Mouse (Mus musculus) common myeloid progenitor, adult 5-6 weeks (primary cell): ENCODE data around the gene Mrm3. TPM values are rescaled to one million over a fixed set of nuclear protein-coding genes. Genes with fewer than 3 reads are reported as not detected.

ENCODE experiments used
- ATAC-seq: replicated peaks from 2 replicates; pipeline ENCODE4 v1.8.0; 2016; ENCODE audit warnings: low read depth, mild to moderate bottlenecking, moderate TSS enrichment, inconsistent platforms; ENCODE audit not compliant: poor library complexity, severe bottlenecking
- total RNA-seq: library from RNA; stranded (forward); fragments of 200-1000, 187-1606 nt; gene quantifications from 2 replicates; pipeline ENCODE4 v1.2.3, GENCODE M21; 2017

The Mrm3 gene
- total RNA-seq, 1 experiment from 2014 or later = 33.2 TPM

DNA sequence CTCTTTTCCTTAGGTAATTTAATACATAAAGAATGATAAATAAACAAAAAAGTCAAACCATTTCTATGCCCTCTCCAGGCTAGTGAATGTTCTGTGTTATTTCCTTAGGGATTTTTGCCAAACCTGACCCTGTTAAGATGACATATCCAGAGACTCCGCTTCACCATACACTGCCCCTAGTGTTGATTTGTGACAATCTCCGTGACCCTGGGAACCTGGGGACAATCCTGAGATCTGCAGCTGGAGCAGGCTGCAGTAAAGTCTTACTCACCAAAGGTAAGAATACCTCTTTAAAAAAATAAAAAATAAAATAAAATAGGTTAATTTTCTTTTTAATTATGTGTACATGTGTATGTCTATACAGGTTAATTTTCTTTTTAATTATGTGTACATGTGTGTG is 3.7 kb downstream of the Mrm3 start:
- ATAC-seq = no peak

DNA sequence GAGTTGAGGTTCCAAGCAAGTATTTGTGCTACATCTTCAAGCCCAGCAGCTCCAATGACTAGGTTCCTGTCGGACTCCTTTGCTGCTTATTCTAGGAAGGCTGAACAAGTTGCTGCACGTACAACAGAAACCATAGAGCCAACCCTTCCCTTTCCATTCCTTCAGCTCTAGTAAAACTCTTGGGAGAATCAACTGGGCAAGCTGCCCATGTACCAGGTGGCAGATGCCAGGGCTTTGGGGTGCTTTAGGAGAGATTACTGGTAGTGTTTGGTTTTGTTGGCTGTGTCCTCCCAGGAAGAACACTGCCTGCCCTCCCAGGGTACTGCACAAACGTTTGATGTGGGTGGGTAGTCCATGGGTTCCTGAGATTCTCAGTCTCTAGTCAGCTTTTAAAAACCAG is 8.5 kb downstream of the Mrm3 start:
- no peak for ATAC-seq

DNA sequence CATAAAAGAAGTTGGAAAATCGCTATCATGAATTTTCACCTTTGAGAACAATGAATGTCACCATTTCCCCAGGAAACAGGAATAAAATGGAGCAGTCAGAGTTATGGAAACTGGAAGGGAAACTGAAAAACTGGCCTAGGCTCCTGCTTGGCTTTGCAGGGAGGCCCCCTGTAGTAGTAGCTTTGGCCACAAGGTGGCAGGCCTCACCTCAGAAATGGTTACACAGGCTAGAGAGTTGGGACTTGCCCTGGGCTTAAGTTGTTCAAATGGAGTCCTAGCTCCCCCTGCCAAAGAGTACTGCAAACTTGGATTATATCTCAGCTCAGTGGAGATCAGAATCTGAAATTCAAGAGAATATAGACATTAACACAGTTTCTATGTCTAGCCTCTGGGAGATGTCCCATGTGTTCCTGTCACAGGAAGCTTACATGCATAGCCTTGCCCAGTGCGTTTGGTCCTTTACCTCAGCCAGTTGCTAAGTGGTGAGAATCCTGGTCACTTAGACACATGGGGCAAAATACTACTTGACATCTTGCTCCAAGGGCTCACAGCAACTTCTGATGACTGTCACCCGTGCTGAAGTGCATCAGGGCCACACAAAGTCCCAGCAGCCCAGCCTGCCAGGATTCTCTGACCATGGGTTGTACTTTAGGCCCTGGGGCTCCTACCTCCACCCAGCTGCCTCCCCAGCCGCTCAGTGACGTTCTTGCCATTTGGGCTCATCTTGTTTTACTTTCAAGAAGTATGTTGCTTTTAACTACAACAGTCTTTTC is 9.8 kb downstream of the Mrm3 start:
- peak; percentile 90 for ATAC-seq

DNA sequence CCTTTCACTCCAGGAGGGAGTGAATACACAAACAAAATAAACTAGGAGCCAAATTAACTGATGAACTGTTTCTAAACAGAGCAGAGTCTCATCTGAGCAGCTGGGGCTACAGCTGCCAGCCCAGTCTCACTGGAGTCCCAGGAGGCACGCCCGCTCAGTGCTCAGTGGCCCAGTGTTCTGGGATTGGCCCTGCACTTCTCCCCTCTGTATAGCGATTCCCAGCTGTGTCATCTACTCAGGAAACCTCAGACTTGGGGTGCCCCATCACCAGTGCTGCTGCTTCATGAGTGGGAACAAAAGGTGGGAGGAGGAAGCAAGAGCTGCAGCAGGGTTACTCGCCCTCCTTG is 10.4 kb downstream of the Mrm3 start:
- no peak for ATAC-seq

DNA sequence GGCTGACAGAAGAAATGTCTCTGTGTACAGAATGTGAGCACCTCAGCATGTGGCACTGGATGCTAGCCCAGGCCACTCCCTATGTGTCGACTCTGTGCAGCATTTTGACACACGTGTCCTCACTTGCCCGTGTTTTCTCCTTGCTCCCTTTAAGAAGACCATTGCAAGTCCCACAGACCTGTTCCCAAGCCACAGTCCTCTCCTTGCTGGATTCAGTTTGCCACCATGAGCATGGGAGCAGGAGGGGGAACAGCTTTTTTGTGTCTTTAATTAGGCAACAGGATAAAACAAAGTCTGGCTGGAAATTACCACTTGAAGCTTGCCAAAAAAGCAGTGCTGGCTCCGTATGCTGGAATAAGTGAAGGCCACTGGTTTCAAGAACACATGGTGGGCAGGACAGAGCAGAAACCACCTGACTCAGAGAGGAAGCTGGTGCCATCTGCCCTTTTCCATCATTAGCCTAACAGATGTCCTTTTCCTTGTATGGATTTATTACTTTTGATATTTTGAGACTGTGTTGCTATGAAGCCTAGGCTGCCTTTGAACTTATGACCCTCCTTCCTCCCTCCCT is 12.0 kb downstream of the Mrm3 start:
- no peak for ATAC-seq

DNA sequence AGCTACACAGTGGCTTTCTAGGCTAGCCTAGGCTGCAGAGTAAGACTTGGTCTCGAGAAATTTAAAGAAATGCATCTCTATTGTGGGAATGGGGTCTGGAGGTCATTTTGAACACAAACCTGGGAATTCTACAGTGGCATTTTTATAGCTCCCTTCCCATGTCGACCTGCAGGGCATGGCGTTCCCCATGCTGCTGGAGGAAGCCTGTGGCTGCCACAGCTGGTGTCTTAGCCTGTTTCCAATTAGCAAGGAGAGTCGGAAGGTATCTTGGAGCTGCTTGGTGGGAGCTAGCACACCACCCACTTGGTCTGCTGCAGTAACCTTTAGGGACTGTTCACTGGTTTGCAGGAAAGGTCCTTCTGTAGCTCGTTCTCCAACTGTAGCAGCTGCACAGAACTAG is 12.6 kb downstream of the Mrm3 start:
- no peak for ATAC-seq

DNA sequence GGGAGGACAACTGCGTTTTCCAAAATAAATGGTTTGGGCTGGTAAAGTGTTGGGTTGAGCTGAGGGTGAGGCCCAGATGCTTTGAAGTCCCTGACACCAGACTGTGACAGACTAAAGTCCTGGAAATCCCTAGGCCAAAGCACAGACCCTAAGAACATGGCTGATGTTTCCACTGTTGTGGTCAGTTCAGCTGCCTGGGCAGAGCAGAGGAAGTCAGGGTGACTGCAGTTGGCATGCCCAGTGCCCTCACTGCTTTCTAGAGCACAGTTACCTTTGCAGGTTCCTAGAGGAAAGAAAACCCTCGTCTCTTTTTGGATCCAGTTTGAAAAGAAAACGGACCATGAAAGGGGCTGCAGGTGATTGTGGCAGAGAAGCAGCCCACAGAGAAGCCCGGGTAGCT is 13.9 kb downstream of the Mrm3 start:
- ATAC-seq = no peak

DNA sequence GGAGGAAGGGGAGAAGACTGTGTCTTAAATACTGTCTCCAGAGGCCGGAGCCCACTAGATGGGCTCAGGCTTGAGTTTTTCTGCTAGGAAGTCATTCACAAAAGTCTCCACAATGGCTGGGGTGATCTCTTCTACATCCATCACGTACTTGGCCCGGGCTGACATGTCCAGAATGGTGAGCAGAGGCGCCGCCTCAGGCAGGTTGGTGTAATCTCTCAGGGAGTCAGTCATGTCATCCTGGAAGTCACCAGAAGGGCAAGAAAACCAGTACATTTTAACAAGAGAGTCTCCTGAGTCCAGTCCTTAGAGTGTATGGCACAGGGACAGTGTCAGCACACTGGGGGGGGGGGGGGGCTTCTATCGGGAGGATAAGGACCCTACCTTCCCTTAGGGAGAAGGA is 15.0 kb downstream of the Mrm3 start:
- no peak for ATAC-seq

DNA sequence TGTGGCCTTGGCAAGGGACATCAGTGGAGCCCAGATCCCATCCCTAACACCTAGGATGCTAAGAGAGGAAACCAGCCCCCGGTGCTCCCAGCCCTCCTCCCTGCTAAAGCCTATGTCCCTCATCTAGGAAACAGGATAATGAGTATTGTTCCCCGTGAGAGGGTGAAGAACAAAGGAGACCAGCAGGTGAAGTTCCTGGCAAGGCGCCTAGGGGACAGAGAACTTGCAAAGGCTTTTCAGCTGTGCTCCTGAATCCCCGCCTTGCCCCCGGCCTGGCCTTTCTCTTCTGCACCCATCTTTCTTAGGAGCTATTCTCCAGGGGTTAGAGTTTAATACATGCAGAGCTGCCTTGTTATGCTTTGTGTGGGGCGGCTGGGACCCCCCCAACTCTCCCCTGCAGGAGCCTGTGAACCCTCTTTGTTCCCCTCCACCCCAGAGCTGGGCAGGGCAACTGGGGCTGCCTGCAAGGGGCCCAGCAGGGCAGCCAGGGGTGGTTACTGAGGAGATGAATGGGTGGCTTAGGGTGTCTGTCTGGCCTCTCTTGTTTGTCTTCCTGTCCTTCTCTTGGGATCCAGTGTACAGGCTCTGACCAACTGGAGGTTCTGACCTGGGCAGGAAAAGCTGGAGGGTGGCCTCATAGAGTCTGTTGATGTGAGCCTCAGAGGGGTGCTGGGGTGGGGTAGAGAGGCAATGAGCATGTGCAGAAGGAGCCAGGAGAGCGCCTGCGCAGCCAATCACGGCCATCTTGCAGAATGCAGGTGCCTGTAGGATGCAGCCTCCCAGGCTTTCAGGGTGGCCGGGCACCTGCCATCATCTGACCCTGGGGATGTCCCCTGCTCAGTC is 16.9 kb downstream of the Mrm3 start:
- ATAC-seq = no peak

DNA sequence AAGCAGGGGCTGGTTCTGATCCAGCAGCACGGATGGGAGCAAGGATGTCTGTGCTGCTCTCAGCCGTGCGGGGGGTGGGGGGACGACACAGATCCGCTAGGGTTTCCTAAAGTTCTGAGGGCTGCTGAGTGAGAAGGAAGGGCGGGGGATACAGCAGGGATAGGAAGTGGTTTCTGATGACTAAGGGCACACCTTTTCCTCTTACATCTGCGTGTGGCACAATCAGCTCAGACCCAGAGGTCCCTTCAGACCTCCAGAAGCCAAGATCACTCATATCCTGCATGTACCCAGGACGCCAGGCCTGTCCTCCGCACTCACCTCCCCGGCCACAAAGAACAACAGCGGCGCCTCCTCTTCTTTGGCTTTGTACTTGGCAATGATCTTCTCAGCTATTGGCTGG is 17.7 kb downstream of the Mrm3 start:
- ATAC-seq = peak; percentile 79

DNA sequence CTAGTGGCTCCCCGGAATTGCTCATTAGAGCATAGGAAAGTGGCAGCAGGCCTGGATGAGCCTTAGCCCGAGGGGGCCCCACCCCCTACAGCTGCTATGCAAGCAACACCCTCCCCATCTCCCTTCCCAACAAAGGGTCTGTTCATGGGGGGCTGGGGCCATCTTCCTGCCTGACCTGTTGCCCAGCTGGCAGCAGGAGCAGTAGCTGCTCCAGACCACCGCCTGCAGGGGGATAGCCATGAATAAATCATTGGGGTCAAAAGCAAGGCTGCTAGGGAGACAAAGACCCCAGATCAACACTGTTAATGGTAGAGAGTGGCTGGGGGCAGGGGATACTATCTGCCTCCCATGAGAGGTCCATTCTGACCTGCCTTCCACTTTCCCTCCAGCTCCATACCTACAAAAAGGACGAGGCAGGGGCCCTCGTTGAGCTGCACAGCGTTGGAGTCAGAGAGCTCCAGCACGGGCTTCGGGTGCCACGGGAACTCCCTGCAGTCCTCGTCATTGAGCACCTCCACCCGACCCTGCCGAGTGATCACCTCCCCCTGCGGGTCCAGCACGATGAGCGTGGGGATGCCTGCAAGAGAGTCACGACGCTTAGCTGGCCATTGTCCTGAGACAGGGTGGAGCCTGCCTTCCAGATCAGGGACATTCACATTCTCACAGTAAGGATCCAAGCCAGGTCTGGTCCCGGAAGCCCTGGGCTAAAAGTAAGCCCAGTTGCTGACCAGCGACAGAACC is 19.3 kb downstream of the Mrm3 start:
- ATAC-seq = no peak

DNA sequence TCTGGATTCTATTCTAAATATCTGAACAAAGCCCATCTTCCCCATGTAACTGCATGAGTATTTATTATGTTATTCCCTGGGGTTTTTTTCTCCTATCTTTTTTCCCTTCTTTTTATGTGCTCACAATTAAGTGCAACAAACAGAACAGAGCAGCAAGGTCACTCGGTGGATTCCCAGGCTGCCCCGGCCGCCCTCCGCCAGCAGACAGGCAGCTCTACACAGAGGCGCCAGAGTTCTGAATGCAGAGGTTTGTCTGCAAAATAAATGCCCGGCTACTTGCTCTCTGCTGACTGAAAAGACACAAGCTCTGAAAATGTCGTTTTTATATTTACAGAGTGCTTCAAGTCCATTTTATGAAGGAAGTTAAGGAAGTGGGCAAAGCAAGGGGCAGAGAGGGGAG is 24.0 kb downstream of the Mrm3 start:
- ATAC-seq = no peak

DNA sequence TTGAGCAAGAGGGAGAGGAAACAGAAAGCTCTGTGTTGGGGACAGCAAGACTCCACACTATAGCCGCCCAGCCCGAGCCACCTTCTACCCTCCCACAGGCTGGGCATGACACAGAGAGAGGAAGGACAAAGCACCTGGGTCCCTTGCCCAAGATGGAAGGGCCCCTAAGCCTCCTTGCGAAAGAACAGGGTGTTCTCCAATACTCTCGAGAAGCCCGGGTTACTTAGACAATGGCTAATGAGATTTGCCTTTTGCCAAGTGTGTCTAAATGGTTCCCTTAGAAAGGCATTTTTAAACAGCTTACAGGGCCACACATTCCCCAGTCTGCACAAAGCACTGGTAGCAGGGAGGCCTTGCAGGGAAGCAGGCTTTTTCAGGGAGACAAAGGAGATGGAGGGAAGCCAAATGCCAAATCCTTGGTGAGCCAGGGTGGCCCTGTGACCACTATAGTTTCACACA is 24.5 kb downstream of the Mrm3 start:
- no peak for ATAC-seq

DNA sequence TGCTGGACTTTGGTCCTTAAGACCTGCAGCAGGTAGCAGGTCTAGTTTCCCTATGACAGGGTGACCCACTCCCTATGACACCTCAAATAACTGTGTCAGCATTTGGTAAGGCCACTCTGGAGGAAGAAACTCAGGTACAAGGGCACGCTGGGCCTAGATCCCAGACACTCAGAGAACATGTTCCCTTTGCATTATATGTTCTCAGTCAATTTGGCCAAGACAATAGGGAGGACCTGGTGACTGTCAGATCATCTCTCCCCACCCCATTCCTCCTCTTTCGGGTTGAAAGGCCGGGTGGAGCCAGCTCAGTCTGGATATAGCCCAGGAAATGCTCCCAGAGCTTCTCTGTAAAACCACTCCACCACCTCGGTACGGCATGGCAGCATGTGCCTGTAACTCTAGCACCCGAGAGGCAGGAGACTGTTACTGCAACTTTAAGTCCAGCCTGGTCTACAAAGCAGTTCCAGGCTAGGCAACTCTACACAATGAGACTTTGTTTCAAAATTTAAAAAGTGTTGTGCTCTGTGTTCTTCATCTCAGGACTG is 25.1 kb downstream of the Mrm3 start:
- no peak for ATAC-seq

DNA sequence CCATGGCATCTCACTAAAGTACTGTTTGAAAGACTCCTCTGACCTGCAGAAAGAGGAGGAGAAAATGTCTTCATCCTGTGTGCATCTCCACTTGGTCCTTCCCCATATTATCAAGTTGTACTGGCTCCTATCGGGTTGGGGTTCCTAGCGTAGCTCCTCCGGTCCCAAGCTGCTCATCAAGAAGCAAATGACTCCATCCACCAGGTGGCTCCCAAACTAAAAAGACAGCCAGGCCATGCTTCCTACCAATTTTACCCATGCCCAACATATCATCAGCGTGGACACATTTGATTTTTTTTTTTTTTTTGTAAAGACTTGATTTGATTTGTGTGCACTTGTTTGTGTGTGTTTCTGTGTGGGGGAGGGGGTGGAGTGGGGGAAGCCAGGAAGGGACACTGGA is 28.9 kb downstream of the Mrm3 start:
- no peak for ATAC-seq

DNA sequence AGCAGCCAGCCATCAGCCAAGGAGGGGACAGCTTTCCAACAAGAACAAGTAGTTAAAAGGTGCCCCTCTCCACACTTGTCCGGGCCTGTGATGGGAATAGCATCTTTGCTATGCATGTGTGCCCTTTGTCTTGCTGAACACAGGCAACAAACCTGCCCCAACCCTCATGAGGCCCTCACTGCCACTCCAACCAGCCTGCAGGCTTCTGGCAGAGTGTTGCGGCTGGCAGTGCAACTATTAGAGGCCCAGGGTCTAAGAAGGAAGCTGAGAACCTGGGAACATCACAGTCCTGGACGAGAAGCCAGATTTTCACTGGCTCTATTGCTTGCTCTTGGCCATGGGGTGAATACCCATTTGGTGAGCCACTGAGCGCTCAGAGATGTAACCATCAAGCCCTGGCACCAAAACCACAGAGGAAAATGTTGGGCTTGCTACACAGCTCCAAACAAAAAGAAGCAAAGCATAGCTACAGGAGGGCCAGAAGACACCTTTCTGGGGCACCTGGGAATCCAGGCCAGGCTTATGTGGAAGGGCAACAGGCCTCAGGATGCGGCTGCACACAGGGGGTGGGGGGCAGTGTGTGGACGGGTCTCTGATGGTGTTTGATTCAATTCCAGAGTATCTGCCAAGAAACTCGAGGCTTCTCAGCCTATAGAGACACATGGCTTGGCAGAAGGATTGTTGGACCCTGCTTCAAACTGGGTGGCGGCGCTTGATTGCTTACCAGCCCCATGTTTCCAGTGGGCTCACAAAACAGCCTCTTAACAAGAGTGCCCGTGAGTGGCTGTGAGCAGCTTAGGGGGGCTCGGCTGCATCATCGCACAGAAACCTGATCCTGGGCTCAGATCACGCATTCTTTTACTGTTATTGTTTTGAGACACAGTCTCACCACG is 35.7 kb downstream of the Mrm3 start:
- ATAC-seq = no peak

DNA sequence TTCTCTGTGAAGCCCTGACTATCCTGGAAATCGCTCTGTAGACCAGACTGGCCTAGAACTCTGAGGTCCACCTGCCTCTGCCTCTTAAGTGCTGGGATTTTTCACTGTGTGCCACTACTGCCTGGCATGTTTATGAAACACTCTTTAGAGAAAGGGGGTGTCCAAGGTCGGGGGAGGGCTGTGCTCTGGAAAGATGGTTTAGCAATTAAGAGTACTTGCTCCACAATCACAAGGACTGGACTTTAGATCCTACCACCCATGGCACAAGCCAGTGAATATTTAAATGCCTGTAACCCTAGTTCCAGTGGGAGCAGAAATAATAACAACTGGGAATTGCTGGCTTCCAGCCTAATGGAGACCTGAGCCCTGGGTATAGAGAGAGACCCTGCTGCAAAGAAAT is 36.5 kb downstream of the Mrm3 start:
- ATAC-seq = no peak

DNA sequence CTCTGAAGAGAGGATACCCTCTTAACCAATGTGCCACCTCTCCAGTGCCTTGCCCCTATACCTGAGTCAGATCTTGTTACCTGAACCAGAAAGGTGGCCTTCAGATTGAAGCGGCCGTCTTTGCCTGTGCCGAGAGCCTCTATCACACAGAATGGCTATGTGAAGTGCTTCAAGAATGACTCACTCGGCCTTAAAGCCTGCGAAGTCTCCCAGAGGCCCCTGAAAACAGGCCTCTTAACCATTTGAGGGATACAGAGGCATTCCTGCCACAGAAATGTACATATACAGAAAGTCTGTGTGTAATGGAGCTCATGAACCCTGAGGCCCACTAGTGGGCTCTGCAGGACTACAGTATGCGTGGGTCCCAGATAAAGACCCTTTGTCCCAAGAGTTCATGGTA is 40.3 kb downstream of the Mrm3 start:
- ATAC-seq = no peak

DNA sequence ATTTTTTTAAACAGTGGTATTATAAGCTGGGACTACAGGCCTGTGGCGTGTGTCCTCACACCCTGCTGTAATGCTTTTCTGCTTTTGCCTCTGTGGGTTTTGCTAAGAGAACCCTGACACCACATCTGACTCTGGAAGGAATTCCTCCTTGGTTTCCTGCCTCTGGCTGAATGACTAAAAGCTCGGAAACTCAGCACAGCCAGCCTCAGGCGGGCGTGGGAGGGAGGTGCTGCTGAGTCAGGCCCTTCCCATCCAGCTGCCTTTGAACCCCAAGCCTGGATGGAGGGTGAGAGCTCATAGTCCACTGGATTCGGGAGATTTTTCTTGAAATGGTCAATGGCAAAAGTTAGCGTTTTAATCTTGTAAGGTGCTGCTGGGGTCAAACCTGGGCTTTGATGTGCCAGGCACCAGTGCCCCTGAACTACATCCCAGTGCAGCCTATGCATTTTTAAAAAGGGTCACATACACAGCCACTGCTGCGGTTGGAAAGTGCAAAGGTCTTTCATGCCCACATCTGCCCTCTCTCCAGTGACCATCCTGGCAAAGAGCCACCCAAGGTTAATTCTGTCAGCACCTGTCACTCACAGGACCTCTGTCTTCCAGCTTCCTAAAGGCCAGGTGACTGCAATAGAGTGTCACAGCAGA is 42.0 kb downstream of the Mrm3 start:
- ATAC-seq = no peak
